Mouse (Mus musculus) thymus, adult 2 months (tissue): ENCODE results near the gene Irak4. TPM values are rescaled to one million over a fixed set of nuclear protein-coding genes. Genes with fewer than 3 reads are reported as not detected.

Experiments used
- DNase-seq: peaks from one replicate; pipeline ENCODE4 v3.0.0; 2021
- H3K27ac ChIP-seq: fragments of 200-500 bp; 2 replicates; pipeline ENCODE4 v1.5.1; 2012; ENCODE audit warnings: low read length, control low read depth; ENCODE audit not compliant: control insufficient read depth, insufficient read depth
- H3K27me3 ChIP-seq: fragments of 200-500 bp; 2 replicates; pipeline ENCODE4 v1.6.1; 2012; ENCODE audit warnings: mild to moderate bottlenecking, low read length, moderate library complexity, mixed read lengths; ENCODE audit not compliant: control insufficient read depth, insufficient read depth
- H3K36me3 ChIP-seq: fragments of 200-500 bp; 2 replicates; pipeline ENCODE4 v1.6.1; 2012; ENCODE audit warnings: mild to moderate bottlenecking, low read length, moderate library complexity; ENCODE audit not compliant: control insufficient read depth, insufficient read depth
- H3K4me1 ChIP-seq: fragments of 200-500 bp; replicated peaks from 2 replicates; pipeline ENCODE4 v1.6.1; 2012; ENCODE audit warnings: low read length; ENCODE audit not compliant: control insufficient read depth, insufficient read depth
- H3K4me3 ChIP-seq: fragments of 200-500 bp; 2 replicates; pipeline ENCODE4 v1.5.1; 2012; ENCODE audit warnings: mild to moderate bottlenecking, low read length, control low read depth, moderate library complexity; ENCODE audit not compliant: control insufficient read depth, insufficient read depth
- CTCF ChIP-seq: fragments of 200-500 bp; IDR thresholded peaks from 2 replicates; pipeline ENCODE4 v1.5.1; 2012; ENCODE audit warnings: mild to moderate bottlenecking, control low read depth, low read length, moderate library complexity, borderline replicate concordance; ENCODE audit not compliant: control insufficient read depth, poor library complexity, insufficient read depth; ENCODE audit errors: extremely low read depth
- POLR2A ChIP-seq: fragments of 200-500 bp; IDR thresholded peaks from 2 replicates; pipeline ENCODE4 v1.6.1; 2012; ENCODE audit warnings: mild to moderate bottlenecking, low read length, control low read depth, moderate library complexity; ENCODE audit not compliant: control insufficient read depth, poor library complexity, insufficient read depth; ENCODE audit errors: extremely low read depth
- WGBS: fragments of 180-500 bp; shearing (Covaris S2); methylation state at CpG from one replicate; pipeline ENCODE4 v1.1.7; 2018; 5-methylcytosine and 5-hydroxymethylcytosine counted together
- polyA plus RNA-seq: library from polyadenylated mRNA; depleted of rRNA; stranded (reverse); fragments of >200 nt; gene quantifications from 2 replicates; pipeline ENCODE4 v1.2.3, GENCODE M21; 2012

Irak4 gene
- polyA plus RNA-seq, 1 experiment: 8.8 TPM

- Histone ChIP-seq H3K4me3 (no peak overlapping the region), H3K27me3 (no peaks in the 10 kb centered on the region), H3K36me3 (no peaks in the 10 kb centered on the region), H3K4me1 (no peaks in the 10 kb centered on the region), H3K27ac (no peak overlapping the region)
- 84% methylated on average over 8 of the region's 8 CpGs for WGBS
- no peak for DNase-seq
- no peak for TF ChIP-seq CTCF
- TF ChIP-seq POLR2A: no peak
Measured at GRCm38 (mm10) chr15:94572746-94573145, 29.3 kb downstream of the Irak4 start.

GRCm38 (mm10) chr15:94574566-94575268 is 31.3 kb downstream of the Irak4 start:
- H3K36me3 ChIP-seq: peaks cover 11% of the 10 kb centered on the region
- DNase-seq: no peak

GRCm38 (mm10) chr15:94582000-94582593 is 38.7 kb downstream of the Irak4 start:
- H3K4me1 ChIP-seq: no peaks in the 10 kb centered on the region
- DNase-seq: no peak
- no peak overlapping the region for H3K27ac ChIP-seq
- no peaks in the 10 kb centered on the region for H3K27me3 ChIP-seq
- peaks cover 66% of the 10 kb centered on the region for H3K36me3 ChIP-seq
- no peak overlapping the region for H3K4me3 ChIP-seq
- TF ChIP-seq POLR2A: no peak
- no peak for TF ChIP-seq CTCF
- 93% methylated on average over 7 of the region's 7 CpGs for WGBS

More at GRCm38 (mm10) chr15:94574566-94575268, 31.3 kb downstream of the Irak4 start:
- H3K4me1 ChIP-seq: no peaks in the 10 kb centered on the region
- 87% methylated on average over 4 of the region's 4 CpGs for WGBS
- H3K4me3 ChIP-seq: no peak overlapping the region
- H3K27ac ChIP-seq: no peak overlapping the region
- H3K27me3 ChIP-seq: no peaks in the 10 kb centered on the region
- no peak for TF ChIP-seq CTCF
- TF ChIP-seq POLR2A: no peak

DNA sequence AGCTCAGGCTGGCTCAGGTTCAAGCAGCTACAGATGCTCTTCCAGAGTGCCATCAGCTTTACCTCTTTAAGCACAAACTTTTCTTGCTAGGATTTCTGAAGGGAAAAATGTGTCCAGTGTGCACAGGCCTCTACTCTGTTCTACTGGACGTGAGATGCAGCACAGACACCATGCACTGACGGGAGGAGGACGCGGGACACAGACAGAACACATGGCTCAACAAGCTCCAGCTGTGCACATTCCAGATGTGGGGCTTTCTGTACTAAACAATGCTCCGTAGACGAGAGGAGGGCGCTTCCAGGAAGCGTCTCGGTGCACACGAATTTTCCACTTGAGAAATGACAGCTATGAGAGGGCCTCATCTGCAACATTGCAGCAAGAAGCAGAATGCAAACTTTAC is 39.7 kb downstream of the Irak4 start:
- peaks cover 65% of the 10 kb centered on the region for H3K36me3 ChIP-seq
- 97% methylated on average over 10 of the region's 10 CpGs for WGBS
- TF ChIP-seq POLR2A (no peak), CTCF (no peak)
- H3K4me1 ChIP-seq: no peaks in the 10 kb centered on the region
- no peak overlapping the region for H3K4me3 ChIP-seq
- H3K27me3 ChIP-seq: no peaks in the 10 kb centered on the region
- no peak overlapping the region for H3K27ac ChIP-seq
- no peak for DNase-seq

GRCm38 (mm10) chr15:94584738-94585137 is 41.3 kb downstream of the Irak4 start:
- H3K4me1 ChIP-seq: no peaks in the 10 kb centered on the region
- no peaks in the 10 kb centered on the region for H3K27me3 ChIP-seq
- no peak overlapping the region for H3K27ac ChIP-seq
- no peak overlapping the region for H3K4me3 ChIP-seq
- 94% methylated on average over 4 of the region's 4 CpGs for WGBS
- TF ChIP-seq POLR2A (no peak), CTCF (no peak)
- peaks cover 55% of the 10 kb centered on the region for H3K36me3 ChIP-seq
- DNase-seq: no peak

DNA sequence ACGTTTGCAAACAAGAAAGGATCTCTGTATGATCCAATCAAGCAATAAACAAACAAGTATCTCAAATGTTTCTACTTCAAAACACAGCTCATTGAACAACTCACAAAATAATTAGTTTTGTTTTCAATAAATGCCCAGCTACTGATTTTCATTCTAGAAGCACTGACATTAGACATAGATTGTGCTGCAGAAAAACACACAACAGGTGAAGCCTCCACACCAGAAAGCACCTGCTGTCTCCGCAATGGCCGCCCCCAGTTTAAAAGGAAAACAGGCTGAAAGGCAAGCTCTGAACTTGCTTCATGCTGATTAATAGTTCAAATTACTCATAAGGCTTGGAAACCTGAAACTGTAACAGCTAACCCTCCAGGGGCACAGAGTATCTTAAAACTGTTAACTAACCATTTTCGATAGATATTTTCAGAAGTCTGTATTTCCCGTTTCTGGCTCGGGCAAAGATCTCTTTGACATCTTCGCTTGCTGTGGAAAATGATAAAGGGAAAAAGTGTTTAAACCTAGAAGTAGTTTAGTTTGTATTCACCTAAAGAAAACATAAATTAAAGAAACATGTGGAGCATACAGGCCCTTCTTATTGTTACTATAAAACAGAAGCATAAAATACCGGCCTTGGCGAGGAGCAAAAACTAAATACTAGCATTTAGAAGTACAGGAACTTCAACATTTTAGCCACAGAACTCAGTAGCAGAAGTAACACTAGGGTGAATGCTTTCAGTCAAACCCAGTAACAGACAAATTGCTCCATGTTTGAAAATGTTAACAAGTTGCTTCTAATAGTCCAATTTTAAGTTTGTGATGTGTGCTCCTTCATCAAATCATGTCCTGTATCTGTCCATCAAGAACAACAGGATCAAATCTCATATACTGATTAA is 44.6 kb downstream of the Irak4 start:
- no peaks in the 10 kb centered on the region for H3K4me1 ChIP-seq
- WGBS: 87% methylated on average over 9 of the region's 9 CpGs
- no peaks in the 10 kb centered on the region for H3K27me3 ChIP-seq
- no peak overlapping the region for H3K27ac ChIP-seq
- peaks cover 32% of the 10 kb centered on the region for H3K36me3 ChIP-seq
- no peak overlapping the region for H3K4me3 ChIP-seq
- no peak for TF ChIP-seq POLR2A
- no peak for TF ChIP-seq CTCF
- DNase-seq: no peak
